Mouse (Mus musculus): ENCODE measurements around the gene Rasal2.

DNA sequence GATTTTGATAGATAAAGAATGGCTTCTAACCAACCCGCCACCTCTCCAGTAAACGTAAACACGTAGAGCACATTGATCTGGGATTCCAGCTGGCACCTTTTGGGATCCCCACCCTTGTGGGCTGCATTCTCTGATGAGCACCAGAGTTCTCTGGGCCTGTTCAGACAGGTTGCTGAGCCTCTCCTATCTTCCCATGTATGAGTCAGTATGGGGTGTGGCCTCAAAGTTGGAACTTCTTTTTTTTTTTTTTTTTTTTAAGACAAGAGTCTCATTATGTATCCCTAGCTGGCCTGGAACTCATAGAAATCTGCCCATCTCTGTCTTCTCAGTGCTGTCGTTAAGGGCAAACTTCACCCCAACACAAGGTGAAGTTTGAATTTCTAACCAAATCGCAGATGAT, 47.5 kb upstream of the Rasal2 start:
- TF ChIP-seq CTCF (IDR thresholded peaks at IDR 0.05) (no peak), EP300 (IDR thresholded peaks at IDR 0.05; ENCODE audit: insufficient read depth, low read depth, low read length) (no peak)

All from heart, adult 2 months (tissue).